Mouse (Mus musculus) large intestine, adult 2 months (tissue): ENCODE data around the gene Evx2. TPM values are rescaled to one million over a fixed set of nuclear protein-coding genes. Genes with fewer than 3 reads are reported as not detected.

Experiments used
- DNase-seq: peaks from one replicate; pipeline ENCODE4 v3.0.0-alpha.2; 2012; ENCODE audit warnings: low read depth, low spot score
- WGBS: fragments of 180-500 bp; shearing (Covaris S2); methylation state at CpG from one replicate; pipeline ENCODE4 v1.1.7; 2018; 5-methylcytosine and 5-hydroxymethylcytosine counted together
- polyA plus RNA-seq: library from polyadenylated mRNA; depleted of rRNA; stranded (reverse); fragments of >200 nt; gene quantifications from 2 replicates; pipeline ENCODE4 v1.2.3, GENCODE M21; 2012; rRNA removed

The Evx2 gene
- polyA plus RNA-seq, 1 experiment, result not detected

DNA sequence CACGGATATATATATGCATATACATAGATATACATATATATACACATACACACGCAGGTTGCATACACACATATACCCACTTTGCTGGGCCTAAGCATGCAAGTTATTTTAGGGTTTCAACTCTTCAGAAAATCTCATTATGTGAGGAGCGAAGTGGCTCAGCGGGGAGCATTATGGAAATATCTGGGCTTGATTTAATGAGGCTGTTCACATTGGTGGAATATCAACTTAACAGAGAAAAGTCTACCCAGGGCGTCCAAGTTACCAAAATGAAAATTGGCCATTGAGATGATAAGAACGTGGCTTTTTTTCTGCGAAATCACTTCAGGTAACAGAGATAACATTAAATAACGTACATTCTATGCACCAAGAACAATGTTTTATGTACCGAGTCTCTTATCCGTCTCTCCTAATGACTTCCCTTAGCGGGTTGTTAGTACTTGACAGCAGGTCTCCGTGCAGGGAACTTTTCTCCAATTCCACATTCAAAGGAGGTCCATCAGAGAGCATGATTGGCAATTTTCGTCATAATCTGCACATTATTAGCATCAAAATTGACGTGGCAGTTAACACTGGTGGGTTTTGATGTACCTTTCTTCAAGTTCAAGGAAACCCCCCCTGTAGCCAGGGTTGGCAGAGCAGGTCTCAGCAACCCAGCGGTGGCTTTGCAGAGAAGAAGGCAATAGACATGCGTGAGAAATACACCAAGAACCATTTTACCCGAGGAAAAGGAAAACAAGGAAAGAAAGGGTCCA lies 5.4 kb downstream of the Evx2 start:
- WGBS, result 41% methylated on average over 17 of the region's 17 CpGs
- no peak for DNase-seq

DNA sequence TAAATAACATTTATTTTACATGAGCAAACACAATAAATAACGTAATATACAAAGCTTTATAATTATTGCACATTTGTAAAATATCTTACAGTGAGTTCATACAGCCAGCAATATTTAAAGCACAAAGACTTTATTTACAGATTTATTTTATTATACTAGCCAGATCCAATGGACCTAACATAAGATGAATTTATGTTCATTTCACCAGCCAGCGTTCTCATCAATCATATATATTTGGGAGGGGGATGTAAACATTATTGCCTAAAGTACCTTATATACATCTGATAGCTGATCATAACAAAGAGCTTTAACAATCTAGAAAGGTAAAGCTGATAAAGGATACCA lies 6.4 kb downstream of the Evx2 start:
- DNase-seq, result no peak
- 33% methylated on average over 2 of the region's 2 CpGs for WGBS

DNA sequence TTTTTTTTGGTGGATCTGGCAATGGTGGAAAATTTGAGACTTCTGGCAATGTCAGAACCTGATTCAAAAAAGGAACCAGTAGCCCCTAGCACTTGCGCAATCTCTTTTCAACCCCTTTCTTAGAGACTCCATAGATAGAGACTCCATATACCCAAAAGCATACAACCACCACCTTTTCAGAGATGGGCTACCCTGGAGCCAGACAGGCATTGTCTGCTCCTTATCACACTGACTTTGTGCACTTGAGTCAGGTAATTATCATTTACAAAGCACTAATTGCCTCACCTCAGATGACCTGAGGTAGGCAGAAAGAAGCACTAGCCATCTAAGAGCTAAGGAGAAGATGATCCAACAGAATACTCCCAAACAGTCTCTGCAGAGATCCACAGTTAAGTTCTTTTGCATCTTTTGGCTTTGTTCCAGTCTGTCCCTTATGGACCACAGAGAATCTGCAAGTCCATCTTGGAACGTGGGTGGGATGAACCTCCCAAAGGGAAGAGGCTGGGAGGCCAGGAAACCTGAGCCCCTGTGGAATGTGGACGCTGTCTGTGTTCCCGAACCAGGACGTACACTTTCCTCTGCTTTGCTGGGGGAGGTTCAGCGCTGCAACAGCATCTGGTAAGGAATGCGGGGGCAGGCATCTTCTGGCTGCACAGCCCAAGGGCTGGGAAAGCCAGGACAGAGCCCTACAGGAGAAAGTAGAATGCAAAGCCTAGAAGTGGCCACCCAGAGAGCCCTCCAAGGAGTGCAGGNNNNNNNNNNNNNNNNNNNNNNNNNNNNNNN lies 12.1 kb downstream of the Evx2 start:
- WGBS, result 27% methylated on average over 7 of the region's 7 CpGs

DNA sequence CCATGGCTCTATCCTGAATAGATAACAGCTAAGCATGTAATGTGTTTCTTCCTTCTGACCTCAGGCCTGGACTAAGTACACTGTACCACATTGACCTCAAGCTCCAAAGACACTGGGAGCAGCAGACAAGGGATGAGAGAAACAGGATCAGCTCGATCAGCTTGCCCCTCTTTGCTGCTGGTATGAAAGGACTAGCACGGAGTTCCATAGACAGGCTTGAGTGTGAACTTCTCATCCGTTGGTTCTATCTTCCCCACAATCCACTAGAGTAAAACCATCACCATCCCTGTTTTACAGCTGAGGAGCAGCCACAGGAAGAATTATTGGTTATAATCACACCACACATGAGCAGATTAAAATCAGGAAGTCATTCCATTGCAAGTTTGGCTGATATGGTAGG lies 13.7 kb downstream of the Evx2 start:
- 82% methylated on average over 3 of the region's 3 CpGs for WGBS
- no peak for DNase-seq

More for the DNA sequence above, 12.1 kb downstream of the Evx2 start:
- no peak for DNase-seq

DNA sequence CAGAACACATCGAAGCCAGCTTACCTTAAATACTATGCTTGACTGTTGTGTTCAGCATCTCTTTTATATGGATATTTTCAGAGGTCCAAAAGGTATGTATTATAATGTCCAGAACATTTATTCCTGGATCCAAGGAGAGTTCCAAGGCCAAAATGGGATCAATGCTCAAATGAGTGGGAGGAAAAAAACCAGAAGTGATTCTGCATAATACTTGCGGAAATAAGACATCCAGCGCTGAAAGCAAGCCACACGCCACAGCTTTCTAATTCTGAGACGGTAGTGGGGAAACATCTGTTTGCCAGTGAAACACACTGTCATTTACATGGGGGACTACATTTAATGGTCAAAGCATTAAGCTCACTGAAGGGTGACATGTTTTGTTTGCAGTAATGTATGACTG lies 16.9 kb downstream of the Evx2 start:
- DNase-seq, result no peak
- 60% methylated on average over 5 of the region's 5 CpGs for WGBS

DNA sequence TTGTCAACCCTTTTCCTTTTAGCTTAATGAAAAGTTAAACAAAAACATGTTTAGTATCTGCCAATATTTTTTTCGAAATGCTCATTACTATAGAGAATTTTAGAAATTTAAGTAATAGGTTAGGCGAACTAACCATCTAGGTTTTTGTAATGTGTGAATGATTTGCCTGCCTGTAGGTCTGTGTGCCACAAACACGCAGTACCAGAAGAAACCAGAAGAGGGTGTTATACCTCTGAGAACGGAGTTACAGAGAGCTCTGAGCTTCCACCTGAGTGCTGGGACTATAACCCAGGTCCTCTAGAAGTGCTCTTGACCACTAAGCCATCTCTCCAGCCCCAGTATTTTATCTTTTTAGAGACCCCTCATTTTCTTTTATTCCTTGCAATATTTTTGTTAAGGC lies 23.9 kb downstream of the Evx2 start:
- DNase-seq, result no peak
- WGBS, result 75% methylated on average over 4 of the region's 4 CpGs

DNA sequence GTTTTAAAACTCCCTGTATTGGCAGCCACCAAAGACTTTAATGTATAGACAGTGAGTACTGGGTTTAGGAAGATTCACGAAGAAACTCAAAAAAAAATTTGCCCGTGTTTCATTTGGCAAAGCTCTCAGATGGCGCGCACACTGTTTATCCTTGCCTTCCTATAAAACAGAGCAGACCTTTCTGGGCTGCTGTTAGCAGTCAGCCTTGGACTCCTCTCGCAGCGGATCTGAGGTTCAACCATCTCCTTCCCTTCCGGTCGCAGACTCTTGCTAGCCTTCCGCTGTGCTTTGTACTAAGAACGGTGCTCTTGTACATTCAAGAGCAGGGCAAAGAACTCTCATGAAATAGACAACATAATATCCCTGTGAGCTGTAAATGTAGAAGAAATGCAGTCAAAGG lies 39.0 kb downstream of the Evx2 start:
- no peak for DNase-seq
- WGBS, result 49% methylated on average over 10 of the region's 10 CpGs

DNA sequence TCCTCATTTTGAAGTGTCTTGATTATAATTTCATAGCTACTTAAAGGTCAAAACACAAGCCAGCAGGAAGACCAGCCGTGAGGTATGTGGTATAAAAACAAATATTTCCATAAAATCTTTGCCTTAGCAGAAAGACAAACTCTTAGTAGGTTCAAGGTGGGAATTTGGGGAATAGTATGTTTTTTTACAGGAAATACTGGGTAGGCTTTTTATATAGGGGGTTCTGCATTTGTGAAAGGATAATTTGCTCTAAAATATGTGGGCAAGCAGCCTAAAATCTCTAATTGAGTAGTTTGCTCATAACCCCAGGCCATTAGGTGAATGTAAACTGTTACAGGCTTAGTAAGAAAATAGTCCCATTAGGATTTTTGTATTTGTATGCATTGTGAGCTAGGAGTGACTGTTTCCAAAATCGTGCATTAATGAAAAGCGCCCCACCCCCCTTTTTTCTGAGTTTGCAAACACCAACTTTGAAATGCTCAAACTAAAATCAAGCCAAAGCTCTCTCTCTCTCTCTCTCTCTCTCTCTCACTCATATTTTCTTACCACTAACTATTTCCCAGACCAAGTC lies 39.6 kb downstream of the Evx2 start:
- no peak for DNase-seq

DNA sequence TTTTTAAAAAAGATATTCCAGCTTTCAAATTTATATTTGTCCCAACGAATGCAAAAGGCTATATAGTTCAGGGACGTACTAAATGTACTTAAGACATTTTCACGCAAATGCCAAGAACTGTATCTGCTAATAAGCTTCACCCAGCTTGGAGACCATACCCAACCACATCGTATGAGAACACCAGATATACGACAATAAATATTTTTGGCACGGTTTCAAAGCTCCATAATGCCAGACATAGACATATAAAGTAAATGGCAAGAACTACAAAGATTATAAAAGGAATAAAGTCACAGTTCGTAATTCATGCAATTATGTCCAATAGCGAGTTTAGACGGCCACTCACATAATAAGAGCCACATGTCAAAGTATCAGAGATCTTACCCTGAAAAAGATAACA lies 41.7 kb downstream of the Evx2 start:
- DNase-seq, result no peak
- 57% methylated on average over 9 of the region's 9 CpGs for WGBS

More for the DNA sequence above, 39.6 kb downstream of the Evx2 start:
- 71% methylated on average over 3 of the region's 3 CpGs for WGBS

DNA sequence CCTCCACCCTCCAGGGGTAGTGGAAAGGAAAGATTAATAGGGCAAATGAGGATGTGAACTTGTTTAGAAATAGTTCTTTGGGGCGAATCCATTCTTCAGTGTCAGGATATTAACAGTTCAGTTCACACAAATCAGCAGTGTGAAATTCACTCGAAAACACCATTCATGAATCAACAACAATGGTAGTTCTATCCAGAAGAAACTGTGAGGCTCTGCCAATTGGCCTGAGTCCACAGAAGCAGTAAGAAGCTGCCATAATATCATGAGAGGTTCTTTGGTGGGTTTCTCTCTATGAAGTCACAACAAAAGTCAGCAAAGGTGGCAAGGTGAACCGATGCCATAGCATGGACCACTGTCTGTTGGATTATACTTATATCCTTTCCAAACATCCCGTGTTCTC lies 48.0 kb downstream of the Evx2 start:
- DNase-seq, result no peak
- WGBS, result 86% methylated on average over 4 of the region's 4 CpGs

DNA sequence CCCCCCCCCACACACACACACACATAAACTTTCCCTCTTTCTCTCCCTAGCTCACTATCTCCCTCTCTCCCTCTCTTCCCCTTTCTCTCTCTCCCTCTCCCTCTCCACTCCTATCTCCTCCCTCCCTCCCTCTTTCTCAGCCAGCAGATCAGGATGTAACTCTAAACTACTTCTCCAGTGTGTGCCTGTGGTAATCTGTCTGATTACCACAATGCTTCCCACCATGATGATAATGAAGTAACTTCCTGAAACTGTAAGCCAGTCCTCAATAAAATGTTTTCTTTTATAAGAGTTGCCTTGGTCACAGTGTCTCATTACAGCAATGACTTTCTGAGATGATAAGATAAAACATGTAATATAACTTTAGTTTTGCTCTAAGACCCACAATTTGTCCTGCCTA lies 50.0 kb downstream of the Evx2 start:
- no peak for DNase-seq

DNA sequence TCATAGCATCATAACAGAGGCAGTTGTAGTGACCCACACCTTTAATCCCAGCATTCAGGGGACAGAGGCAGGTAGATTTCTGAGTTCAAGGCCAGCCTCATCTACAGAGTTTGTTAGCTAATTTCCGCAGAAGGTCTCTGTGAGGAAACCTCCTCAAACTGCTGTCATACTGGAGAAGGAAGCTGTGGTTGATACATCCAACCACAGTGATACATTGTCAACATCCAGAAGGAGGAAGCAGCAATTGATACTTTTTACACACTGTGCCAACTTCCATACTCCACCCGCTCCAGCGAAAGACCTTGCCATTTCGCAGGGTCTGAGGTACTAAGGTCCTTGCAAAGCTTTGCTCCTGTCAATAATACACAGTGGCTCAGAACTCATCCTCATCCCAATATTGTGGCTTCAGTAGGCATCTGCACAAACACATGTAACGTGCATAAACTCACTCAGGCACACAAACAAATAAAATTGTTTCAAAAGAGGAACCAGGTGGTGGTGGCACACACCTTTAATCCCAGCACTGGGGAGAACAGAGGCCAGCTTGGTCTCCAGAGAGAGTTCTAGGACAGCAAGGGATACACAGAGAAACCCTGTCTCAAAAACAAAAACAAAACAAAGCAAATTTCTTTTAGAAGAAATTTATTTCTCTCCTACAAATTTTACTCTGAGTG lies 53.1 kb downstream of the Evx2 start:
- 66% methylated on average over 5 of the region's 5 CpGs for WGBS

DNA sequence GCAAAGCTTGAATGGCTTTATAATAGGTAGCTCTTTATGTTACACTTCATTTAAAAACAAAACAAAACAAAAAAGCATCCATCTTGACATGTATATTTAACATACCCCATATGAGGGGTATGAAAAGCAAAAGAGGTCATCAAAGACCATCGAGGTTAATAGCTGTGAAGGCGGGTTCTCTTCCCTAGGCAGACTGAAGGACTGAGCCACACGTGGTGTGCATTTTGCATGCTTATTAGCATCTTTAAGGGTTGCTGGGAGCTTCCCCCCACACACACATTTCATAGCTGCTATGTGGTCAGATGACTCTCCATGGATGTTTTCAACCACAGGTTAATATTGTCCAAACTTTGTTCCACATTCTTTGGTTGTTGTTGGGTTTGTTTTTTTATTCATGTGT lies 55.3 kb downstream of the Evx2 start:
- 67% methylated on average over 3 of the region's 3 CpGs for WGBS
- no peak for DNase-seq

More for the DNA sequence above, 53.1 kb downstream of the Evx2 start:
- DNase-seq, result no peak

Other genes starting within 250 kb of the Evx2 start
- gene Lnpk, start 80.1 kb downstream of the Evx2 start, polyA plus RNA-seq, result 3.3 and 3.7 TPM in 2 replicates
- not detected in 2 replicates for gene Hoxd13, start 8.8 kb upstream of the Evx2 start, polyA plus RNA-seq
- not detected in 2 replicates for gene Hoxd12, start 15.5 kb upstream of the Evx2 start, polyA plus RNA-seq
- not detected in 2 replicates for gene Hoxd11, start 20.0 kb upstream of the Evx2 start, polyA plus RNA-seq
- not detected in 2 replicates for gene Hoxd10, start 32.4 kb upstream of the Evx2 start, polyA plus RNA-seq
- gene Hoxd9, start 38.2 kb upstream of the Evx2 start, polyA plus RNA-seq, result 0.15 and 0.16 TPM in 2 replicates
- 0.78 and 0.92 TPM in 2 replicates for gene Hoxd8, start 45.1 kb upstream of the Evx2 start, polyA plus RNA-seq
- 0.05 and 0.06 TPM in 2 replicates for gene Hoxd3, start 52.4 kb upstream of the Evx2 start, polyA plus RNA-seq
- 2.0 and 2.4 TPM in 2 replicates for gene Hoxd4, start 52.4 kb upstream of the Evx2 start, polyA plus RNA-seq
- 0.38 and 0.45 TPM in 2 replicates for gene Gm28230, start 67.2 kb upstream of the Evx2 start, polyA plus RNA-seq
- gene Hoxd1, start 103.4 kb upstream of the Evx2 start, polyA plus RNA-seq, result not detected in 2 replicates
- 34.3 and 43.9 TPM in 2 replicates for gene Mtx2, start 166.2 kb upstream of the Evx2 start, polyA plus RNA-seq